Mouse (Mus musculus) urinary bladder, postnatal 25 days (tissue): ENCODE measurements at regions not wholly inside any gene's neighbourhood (a gene's known extent, or its start where the extent isn't known, plus 50 kb on each side); places are given as distances from the start of the nearest gene placed in this dataset.

Experiments
- DNase-seq: peaks from one replicate; pipeline ENCODE4 v3.0.0; 2022; ENCODE audit warnings: low spot score

DNA sequence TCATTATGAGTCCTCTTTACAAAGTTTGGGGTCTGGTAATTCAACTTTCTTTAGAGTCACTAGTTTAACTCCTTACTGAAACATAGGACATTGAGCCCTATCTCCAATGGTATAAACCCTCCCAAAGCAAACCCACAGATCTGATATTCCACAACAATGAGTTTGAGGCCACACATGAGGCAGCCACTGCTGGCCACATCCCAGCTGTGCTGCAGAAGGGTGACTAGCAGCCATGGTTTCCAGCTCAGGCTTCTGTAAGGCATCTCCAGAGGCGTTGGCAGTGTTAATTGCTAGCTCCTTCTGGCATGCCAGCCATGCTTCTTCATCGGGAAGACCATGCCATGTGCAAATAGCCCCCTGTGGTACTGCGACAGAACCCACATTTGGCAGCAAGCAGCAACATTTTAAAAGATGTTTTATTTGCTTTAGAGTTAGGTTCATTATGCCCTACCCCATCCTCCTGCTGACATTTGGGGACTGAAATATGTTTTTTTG, 527.1 kb upstream of the Mpdz start:
- no peak for DNase-seq

DNA sequence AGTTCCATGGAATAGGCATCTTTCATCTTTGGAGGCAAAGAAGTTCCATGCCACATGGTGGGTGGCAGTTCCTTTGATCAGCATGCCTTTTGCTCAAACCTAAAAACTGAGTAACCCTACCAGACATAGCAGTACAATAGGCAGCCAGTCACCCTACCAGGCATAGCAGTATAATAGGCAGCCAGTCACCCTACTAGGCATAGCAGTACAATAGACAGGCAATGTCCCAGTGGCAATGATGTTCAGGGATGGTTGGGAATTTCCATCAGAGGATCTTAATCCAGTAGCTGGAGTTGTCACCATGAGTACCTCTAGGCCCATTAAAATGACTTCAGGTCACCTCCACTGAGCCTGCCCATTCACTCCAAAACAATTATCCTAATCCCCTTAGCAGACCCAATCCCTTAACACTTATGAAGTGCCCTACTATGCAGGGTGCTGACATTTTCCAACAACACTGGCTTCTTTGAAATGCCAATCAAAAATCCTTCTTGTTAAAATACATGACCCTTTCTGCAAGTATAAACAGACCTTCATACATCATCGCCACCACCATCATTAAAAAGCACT, 523.5 kb upstream of the Mpdz start:
- no peak for DNase-seq

GRCm38 (mm10) chr4:81963112-81963511, 520.5 kb upstream of the Mpdz start:
- DNase-seq: no peak

- DNase-seq: no peak
These were observed 520.0 kb upstream of the Mpdz start for GRCm38 (mm10) chr4:81962586-81962985.

- DNase-seq: no peak
These were observed 518.2 kb upstream of the Mpdz start for GRCm38 (mm10) chr4:81960552-81961534.

DNA sequence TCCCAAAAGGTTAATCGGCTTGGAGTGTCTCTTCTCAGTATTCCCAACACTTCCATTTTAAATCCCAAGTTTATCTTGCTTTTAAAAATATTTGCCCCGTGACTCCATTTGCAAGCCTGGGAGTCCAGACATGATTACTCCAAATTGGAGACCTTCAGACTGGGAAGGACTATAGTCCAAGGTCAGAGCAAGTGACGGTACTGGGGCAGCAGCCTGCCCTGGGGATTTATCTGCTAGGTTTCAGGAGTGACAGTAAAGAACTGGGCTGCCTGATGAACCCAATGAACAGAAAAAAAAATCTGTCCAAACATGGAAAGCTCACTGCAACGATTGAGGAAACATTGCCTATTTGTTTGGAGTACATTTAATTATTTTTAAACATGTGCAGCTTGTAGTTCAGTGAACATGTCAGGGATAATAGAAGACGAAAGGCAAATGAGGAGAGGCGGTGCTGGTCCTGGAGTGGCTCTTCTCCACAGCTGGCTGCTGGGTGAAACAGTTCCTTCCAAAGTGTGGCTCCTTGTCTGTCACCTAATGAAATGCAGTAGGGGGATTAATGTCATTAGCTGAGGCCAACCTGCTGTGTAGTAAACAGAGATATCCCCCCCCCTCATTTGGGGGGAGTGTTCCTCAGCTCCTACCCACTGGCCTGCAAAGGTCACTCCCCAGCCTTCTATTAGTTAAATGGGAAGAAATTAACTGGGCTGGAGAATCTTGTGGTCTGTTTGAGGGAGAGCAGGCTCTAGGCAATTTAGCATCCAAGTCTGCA, 514.5 kb upstream of the Mpdz start:
- no peak for DNase-seq

DNA sequence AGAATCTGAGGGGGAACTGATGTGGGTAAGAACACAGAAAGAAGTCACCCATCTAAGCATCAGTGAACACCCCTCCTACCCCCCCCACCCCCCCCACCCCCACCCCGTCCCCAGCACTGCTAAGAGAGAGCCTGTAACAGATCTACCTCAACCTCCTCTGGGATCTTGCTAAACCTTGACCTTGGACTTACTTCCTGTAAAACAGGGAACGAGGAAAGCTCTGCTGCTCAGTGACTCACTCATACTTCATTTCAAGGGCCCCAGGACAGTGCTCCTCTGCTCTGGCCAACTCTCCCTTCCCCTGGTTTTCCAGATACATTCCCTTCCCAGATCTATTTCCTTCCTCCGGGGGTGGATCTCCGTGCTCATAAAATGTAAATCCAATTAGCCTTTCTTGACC, 510.4 kb upstream of the Mpdz start:
- no peak for DNase-seq

- no peak for DNase-seq
These were observed 494.8 kb upstream of the Mpdz start for GRCm38 (mm10) chr4:81937384-81937783.

- no peak for DNase-seq
These were observed 488.3 kb upstream of the Mpdz start for GRCm38 (mm10) chr4:81930956-81931355.

GRCm38 (mm10) chr4:81928581-81929244, 486.1 kb upstream of the Mpdz start:
- DNase-seq: no peak

GRCm38 (mm10) chr4:81927176-81927714, 484.6 kb upstream of the Mpdz start:
- DNase-seq: no peak

DNA sequence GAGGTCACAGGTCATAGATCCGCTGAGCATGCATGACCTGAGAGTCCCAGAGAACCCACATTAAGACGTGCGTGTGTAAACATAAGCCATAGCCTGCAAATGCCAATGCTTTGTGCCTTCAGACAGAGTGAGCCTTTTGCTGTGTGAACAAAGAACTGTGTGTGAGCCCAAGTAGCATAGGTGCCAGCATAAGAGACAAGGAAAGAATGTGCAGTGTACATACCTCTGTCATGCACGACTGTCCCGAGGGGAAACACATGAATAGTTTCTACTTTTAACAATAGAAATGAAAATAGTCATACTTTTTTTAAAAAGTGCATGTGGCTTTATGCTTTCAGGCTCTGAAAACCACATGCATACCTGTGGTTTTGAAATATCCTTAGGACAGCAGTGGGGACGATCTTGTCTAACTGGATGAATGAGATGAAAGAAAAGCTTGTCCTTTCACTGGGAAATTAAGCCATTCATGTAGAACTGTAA, 484.1 kb upstream of the Mpdz start:
- DNase-seq: no peak

DNA sequence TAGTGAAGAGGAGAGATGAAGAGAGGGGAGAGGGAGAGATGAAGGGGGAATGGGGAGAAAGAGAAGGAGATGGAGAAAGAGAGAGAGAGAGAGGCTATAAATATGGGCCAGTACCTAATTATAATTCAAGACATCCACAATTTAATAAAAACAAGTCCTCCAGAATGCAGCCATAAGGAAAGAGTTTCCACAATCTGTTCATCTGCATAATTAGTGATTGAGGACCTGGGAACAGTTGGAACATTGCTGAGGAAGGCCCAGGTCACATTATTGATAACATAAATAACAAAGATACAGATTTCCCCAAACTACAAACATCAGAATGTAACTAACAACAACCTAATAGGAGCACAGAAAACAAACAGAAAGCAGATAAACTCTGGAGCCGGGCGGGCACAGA, 483.0 kb upstream of the Mpdz start:
- DNase-seq: no peak

GRCm38 (mm10) chr4:81924120-81924519, 481.5 kb upstream of the Mpdz start:
- DNase-seq: no peak

DNA sequence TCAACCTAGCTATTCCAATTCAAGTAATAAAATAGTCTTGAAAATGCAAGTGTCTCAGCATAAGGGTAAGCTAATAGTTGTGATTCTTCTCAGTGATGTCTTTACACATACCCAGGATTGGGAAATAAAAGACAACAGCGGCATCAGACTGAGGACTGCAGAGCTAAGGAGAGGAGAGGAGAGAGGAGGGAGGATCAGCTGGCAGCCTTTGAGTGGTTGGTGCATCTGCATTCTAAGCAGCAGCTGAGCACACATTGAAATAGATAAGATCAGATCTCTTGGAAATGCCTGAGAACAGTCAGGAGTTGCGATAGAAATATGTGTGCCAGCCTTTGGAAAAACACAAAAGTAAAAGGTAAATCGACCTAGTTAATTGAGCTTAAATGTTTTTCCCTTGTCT, 480.3 kb upstream of the Mpdz start:
- no peak for DNase-seq

GRCm38 (mm10) chr4:81914971-81915370, 472.4 kb upstream of the Mpdz start:
- DNase-seq: no peak

- DNase-seq: no peak
These were observed 470.7 kb upstream of the Mpdz start for GRCm38 (mm10) chr4:81913296-81913695.

DNA sequence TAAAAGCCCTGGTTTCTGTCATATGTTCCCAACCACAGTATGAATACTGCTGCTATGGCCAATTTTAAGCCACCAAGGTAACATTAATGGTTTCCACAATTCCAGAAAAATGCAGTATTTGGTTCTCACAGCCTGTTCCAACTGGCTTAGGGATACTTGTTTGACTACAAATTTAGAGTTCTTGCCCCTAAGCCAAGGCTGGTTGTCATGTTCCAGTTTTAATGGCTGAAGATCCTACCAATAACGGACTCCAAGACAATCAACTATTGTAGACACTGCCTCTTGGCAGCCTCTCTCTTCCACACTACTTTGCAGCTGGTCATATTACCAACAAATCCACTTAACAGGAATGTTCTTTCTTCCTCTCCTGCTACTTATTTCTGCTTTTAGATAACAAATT, 470.0 kb upstream of the Mpdz start:
- no peak for DNase-seq

DNA sequence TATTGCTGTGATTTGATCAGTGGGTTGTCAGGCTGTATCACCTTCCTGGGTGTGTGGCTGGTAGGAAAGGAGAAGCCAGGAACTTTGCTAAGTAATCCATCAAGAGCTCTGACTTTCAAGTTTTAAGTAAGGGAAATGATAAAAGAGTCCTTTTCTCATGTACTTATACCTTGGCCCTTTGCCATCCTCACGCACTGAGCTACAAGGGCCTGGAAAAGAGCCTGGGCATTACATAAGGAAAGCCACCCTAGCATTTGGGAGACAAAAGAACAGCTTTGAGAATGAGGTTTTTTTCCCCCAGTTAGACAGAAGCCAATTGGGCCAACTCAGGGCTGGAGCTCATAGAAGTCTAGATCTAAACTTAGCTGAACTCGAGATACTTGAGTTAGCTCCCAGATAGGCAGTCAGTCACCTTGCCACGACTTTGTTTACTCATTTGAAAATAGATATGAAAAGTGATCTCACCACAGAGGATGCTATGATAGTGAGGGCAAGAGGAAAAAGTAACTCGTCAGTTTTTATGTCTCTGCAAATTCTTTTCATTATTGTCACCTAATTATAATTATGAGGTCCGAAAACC, 457.4 kb upstream of the Mpdz start:
- DNase-seq: no peak

DNA sequence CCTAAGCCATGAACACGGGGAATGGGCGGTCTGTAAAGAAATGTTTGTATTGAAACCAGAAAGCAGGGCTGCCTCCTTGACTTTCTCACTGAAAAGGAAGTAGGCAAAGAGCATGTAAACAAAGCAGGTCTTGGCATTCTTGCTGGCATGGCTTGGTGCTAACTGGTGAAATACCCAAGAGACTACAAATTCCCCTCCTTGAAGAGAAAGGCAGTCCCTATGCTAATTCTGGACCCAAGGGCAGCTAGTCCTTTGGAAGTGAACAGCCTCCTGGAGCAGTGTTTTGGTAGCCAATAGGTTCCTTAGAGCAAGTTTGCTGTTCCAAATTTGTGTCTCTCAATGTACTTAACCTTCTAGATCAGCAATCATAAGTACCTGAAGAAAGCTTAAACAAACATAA, 456.0 kb upstream of the Mpdz start:
- no peak for DNase-seq

DNA sequence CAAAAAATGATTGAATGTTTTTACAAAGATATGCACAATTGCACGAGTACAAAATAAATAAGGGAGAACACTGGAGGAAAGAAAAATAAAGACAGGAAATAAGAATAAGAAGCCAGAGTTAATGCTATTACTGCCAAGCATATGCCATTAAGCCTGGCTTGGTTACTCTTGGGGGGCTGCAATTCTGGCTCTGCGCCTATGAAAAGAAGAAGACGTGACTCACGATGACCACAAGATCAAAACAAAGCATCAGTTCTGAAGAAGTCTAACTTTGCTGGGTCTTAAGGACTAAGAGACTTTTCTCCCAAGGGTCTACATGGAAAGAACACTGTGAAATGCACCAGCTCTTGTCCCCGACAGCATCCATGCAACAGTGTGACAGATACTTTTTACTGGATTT, 454.8 kb upstream of the Mpdz start:
- no peak for DNase-seq
